Mouse (Mus musculus) spleen, postnatal 14 days (tissue): ENCODE results near the gene Defb41.
"Not testable (repeated sequence)": the region's sequence is repeated elsewhere in the genome, so short reads cannot be mapped to it uniquely, and the experiment has no call there.

Experiments
- DNase-seq, 2 experiments: peaks; one replicate each; pipeline ENCODE4 v3.0.0; 2021 to 2022; ENCODE audit warnings: low spot score in 2 of 2

Gene Defb41

GRCm38 (mm10) chr1:18265038-18265437 lies at the start of gene Defb41:
Defb41 (minus strand) TSS chr1:18265138.
- DNase-seq, result no peak

- DNase-seq, result no peak
These were observed 43.5 kb upstream of the Defb41 start for GRCm38 (mm10) chr1:18308474-18308829.

- no peak for DNase-seq
These were observed 42.9 kb upstream of the Defb41 start for GRCm38 (mm10) chr1:18307545-18308473.

GRCm38 (mm10) chr1:18292515-18292914 lies 27.6 kb upstream of the Defb41 start:
- no peak for DNase-seq

GRCm38 (mm10) chr1:18288860-18289259 lies 23.9 kb upstream of the Defb41 start:
- no peak for DNase-seq

- DNase-seq, result no peak
These were observed 22.4 kb upstream of the Defb41 start for GRCm38 (mm10) chr1:18287371-18287770.

GRCm38 (mm10) chr1:18271095-18271494 lies 6.2 kb upstream of the Defb41 start:
- DNase-seq, result no peak

GRCm38 (mm10) chr1:18268845-18269244 lies 3.9 kb upstream of the Defb41 start:
- DNase-seq, result no peak

- DNase-seq, result not testable (repeated sequence)
These were observed 18.9 kb downstream of the Defb41 start for GRCm38 (mm10) chr1:18245801-18246580.

GRCm38 (mm10) chr1:18237343-18237742 lies 27.6 kb downstream of the Defb41 start, which contains the start of gene Defb18:
Defb18 (minus strand) TSS chr1:18237443.
- DNase-seq, result no peak

- no peak for DNase-seq
These were observed 41.5 kb downstream of the Defb41 start for GRCm38 (mm10) chr1:18223385-18223945.
